Mouse (Mus musculus): ENCODE data around the gene Slamf8. TPM values are rescaled to one million over a fixed set of nuclear protein-coding genes. Genes with fewer than 3 reads are reported as not detected.
A peak's percentile ranks its signal among the peaks of the same experiment; 100 is the strongest.

Gene Slamf8
- 4.3 TPM in 1 of 2 replicates, not detected in the other for total RNA-seq (2015; ENCODE audit: low replicate concordance)
- total RNA-seq (2017; ENCODE audit: low replicate concordance): 0.30 and 2.1 TPM in 2 replicates

DNA sequence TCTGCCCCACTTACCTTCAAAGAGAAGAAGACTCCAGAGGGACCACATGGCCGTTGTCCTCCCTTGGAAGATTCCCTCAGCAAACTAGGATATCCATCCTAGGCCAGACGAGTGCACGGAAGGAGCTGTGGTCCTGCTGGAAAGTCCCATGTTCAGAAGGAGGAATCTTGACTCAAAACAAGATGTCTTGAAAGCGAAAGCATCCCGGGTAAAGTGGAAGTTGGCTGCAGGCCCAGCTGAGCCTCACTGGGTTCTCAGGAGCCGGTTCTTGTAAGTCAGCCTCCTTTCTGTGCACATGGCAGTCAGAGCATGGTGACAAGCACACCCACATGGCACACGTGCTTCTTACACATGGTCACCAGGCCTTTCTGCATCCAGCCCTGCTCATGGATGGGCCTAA lies at the start of gene Slamf8:
Gene Slamf8, minus strand, starts transcription at position 184 of the 400 bp plus-strand sequence.
- ATAC-seq (replicated peaks; ENCODE audit: low FRiP score, poor library complexity, severe bottlenecking): no peak

DNA sequence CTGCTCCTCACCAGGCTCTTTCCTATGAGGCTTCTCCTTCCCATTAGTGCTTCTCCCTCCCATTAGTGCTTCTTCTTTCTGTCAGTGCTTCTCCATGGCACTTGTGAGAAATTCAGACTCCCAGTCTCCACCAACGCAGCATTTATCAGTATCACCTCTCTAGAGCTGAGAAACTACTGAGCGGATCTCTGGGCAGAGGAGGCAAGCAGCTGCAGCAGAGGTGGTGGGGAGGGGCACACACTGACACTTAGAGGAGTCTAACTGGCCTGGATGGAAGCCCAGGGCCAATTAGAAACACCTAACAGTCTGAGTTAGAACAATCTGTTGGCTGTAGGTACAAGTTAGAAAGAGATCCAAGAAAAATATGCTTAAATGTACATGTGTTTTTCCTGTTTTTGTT lies 48.4 kb upstream of the Slamf8 start:
- no peak for ATAC-seq (replicated peaks; ENCODE audit: low FRiP score, poor library complexity, severe bottlenecking)

DNA sequence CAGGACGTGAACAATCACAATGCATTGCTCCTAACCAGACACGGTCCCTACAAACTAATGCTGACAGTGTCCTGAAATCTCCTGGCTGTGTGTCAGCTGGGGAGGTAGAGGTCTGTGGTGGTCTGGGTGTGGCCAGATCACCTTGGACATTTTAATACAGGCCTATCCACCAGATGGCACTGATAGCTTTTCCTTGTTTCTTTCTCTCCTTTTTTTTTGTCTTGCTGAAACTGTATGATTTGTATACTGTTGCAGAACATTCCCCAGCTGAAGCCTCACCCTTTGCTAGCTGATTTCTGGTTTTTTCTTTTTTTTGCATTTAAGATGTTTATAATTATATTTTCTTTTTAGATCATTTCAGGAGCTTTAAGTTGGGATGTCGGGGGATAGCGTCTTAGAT lies 47.4 kb upstream of the Slamf8 start:
- ATAC-seq (replicated peaks; ENCODE audit: low FRiP score, poor library complexity, severe bottlenecking): no peak

DNA sequence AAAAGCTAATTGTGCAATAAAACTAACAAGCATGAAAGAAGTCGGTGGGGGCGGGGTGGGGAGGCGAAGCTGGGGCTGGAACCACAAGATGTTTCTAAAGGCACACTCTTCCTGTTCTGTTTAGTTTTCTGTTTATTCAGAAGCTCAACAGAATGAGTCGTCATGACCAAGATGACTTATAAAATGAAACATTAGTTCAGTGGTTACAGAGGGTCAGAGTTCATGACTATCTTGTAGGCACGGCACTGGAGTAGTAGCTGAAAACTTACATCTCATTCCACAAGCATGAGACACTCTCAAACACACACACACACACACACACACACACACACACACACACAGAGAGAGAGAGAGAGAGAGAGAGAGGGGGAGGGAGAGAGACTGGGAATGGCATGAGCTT lies 45.9 kb upstream of the Slamf8 start:
- ATAC-seq (replicated peaks; ENCODE audit: low FRiP score, poor library complexity, severe bottlenecking): no peak

DNA sequence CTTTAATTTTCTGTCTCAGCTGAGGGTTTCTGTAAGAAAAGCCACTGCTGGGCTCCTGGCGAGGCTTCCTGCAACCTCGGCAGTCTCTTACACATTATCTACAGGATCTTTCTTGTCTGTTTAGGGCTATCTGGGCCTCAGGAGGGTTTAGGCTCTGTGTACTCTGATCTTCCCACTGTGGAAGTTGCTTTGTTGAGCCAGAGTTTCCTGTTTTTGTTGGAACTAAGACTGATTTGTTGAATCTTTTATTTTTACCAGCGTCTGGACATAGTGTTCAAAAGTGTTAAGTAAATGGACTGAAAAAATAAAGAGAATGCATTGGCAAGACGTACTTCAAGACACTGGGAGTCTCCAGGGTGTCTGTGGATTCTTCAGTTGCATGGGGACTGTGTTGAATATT lies 44.9 kb upstream of the Slamf8 start:
- no peak for ATAC-seq (replicated peaks; ENCODE audit: low FRiP score, poor library complexity, severe bottlenecking)

DNA sequence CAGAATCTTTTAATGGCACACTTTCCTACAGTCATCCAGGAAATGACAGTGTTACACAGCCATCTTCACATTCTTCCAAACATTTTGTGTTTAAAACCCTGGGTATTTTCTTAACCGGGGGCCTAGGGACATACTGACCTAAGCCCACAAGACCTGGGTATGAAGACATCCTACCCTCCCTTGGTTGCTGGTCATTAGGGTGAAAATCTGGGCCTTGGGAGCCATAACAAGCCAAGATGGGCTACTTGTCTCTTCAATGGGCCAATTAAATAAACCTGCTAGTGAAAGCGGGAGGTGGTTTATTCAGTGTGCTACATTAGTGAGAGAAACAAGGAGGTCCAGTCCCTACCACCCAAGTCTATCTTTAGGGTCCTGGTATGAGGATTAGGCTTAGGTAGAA lies 43.8 kb upstream of the Slamf8 start:
- no peak for ATAC-seq (replicated peaks; ENCODE audit: low FRiP score, poor library complexity, severe bottlenecking)

DNA sequence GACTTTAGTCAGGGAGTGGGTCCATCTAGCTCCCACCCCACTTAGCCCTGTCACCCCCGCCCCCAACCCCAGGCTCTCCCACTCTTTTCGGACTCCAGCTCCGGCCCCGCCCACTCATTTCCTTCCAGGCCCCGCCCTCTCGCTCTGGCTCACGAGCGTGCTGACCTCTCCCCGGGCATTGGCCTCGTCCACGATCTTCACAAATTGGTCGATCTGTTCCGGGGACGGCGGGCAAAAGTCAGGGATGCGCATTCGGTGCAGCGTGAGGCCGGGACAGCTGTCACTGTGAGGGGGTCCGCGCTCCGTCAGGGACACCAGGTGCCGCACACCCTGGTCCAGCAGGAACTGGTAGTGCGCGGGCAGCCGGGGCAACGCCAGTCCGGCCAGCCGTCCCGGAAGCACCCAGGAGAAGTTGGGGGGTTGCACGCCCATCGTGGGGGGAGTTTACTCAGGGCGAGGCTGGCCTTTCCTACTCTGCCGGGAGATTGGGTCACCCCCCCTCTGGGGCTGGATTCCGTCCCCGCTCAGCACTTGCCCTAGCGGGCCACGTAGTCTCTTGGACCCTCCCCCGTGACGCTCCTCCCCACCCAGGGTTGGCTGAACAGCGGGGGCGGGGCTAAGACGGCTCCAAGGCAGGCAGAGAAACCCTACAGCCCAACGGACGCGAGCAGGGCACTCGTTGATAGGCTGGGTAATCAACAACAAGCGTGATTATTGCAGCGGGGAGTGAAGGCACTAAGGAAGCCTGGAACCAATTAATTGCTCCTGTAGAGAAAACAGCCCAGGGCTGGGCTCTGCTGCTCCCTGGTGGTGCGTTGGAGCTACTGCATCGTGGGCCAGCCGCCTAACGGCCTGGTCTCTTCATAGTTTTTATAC lies 42.3 kb upstream of the Slamf8 start, which contains the start of gene Dusp23:
Gene Dusp23, minus strand, starts transcription at position 512 of the 876 bp plus-strand sequence.
- peak; percentile 87 for ATAC-seq (replicated peaks; ENCODE audit: low FRiP score, poor library complexity, severe bottlenecking)

DNA sequence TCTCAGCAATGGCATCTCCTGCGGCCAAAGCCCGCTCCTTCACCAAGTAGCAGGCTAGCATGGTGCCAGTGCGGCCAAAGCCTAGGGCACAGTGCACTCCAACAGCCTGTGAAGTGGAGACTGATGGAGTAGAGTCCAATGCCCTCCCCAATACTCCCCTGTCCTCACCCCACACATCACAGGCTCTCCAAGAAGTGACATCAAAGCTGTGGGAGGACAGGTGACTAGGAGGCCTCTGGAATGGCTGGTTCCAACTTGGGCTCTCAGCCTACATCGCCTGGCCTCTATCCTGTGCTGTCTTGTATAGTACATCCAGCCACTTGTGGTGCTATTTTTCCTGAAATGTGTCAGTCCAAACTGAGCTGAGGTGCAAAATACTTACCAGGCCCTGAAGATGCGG lies 41.4 kb upstream of the Slamf8 start:
- ATAC-seq (replicated peaks; ENCODE audit: low FRiP score, poor library complexity, severe bottlenecking): no peak

DNA sequence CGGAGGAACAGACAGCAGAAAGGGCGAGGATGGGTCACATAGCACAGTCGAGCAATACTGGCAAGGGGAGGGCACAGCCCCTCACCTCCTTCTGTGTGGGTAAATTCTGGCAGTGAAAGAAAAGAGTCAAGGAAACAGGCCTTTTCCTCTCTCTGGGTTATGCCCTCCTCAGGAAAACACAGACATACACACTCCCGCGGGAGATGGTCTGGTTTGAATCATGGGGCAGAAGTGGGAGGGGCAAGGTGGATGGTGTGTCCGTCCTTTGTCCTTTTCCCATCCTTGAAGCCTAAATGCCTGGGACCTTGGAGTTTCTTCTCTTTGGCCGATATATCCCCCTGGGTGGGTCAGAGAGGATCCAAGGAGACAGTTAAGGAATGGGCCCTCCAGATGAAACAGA lies 39.5 kb upstream of the Slamf8 start:
- no peak for ATAC-seq (replicated peaks; ENCODE audit: low FRiP score, poor library complexity, severe bottlenecking)

DNA sequence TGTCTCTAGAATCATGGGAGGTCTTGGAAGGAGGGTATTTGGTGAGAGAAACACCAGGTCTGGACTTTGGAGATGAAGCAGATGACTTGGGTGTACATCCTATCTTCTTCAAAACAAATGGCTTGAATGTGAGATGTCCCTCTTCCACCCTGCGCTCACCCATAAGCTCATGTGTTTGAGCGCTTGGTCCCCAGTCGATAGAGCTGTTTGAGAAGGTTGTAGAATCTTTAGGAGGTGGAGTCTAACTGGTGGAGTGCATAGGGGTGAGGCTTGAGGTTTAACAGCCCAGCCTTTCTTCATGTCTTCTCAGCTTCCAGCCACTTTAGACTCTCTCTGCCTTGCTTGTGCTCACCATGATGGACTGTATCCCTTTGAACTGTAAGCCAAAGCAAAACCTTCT lies 35.9 kb upstream of the Slamf8 start:
- ATAC-seq (replicated peaks; ENCODE audit: low FRiP score, poor library complexity, severe bottlenecking): no peak

DNA sequence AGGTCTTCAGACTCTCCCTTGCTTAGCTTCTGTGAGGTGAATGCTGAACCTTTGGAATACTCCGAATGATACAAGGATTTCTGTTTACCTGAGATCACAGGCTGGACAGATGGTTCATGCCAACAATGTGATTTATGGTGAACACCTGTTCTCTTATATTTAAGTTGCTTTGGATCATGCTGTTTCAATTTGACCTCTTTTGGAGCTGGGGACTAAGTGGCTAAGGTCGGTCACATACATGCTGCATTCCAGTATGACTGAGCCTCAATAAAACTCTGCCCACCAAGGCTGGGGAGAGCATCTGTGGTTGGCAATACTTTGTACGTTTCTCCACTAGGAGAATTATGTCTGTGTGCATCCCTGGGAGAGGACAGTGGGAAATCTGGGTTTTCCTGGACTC lies 33.7 kb upstream of the Slamf8 start:
- no peak for ATAC-seq (replicated peaks; ENCODE audit: low FRiP score, poor library complexity, severe bottlenecking)

DNA sequence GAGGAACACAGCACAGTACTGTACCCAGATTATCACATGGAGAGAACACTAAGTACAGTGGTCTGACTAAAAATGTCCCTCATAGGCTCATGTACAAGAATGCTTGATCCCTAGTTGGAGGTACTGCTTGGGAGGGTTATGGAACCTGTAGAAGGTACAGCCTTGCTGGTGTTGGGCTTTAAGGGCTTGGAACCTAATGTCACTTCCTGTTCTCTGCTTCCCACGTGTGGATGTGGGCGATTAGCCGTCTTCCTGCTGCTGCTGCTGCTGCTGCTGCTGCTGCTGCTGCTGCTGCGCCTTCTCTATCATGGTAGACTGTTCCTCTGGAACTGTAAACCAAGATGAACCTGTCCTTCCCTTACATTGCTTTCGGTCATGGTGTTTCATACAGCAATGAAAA lies 33.2 kb upstream of the Slamf8 start:
- ATAC-seq (replicated peaks; ENCODE audit: low FRiP score, poor library complexity, severe bottlenecking): no peak

DNA sequence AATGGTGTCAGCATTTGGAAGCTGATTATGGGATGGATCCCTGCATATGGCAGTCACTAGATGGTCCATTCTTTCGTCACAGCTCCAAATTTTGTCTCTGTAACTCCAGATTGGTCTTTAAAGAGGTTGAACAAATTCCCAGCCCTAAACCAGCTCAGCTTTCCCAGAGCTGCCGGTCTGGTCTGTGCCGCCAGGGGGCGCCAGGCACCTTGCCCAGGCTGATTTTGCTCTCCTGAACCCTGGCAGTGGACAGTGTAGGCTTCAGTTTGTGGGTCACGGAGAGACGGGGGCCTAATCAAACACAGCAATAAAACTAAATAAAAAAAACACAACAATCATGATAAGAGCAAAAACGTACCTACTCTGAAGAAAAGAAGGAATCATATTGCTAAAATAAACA lies 28.9 kb upstream of the Slamf8 start:
- ATAC-seq (replicated peaks; ENCODE audit: low FRiP score, poor library complexity, severe bottlenecking): 0 out of 2 replicates have a peak, but pooled peaks have one; percentile 61

DNA sequence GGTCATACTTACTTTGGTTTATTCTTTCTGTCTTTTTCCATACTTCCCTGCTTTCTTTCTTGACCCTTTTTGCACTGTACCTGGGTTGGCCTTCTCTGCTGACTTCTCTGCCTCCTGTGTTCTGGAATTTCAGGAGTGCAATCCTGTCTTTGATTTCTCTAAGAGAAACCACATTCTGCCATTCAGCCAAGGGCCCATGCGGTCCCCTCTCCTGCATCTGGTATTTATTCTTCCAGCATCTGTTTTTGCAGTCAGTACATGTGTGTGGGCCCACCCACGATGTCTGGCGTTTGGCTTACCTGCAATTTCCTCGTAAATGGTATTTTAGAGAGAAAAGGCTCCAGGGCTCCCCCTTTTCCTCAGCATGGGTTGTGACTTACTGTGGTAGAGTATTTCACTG lies 27.8 kb upstream of the Slamf8 start:
- ATAC-seq (replicated peaks; ENCODE audit: low FRiP score, poor library complexity, severe bottlenecking): no peak

DNA sequence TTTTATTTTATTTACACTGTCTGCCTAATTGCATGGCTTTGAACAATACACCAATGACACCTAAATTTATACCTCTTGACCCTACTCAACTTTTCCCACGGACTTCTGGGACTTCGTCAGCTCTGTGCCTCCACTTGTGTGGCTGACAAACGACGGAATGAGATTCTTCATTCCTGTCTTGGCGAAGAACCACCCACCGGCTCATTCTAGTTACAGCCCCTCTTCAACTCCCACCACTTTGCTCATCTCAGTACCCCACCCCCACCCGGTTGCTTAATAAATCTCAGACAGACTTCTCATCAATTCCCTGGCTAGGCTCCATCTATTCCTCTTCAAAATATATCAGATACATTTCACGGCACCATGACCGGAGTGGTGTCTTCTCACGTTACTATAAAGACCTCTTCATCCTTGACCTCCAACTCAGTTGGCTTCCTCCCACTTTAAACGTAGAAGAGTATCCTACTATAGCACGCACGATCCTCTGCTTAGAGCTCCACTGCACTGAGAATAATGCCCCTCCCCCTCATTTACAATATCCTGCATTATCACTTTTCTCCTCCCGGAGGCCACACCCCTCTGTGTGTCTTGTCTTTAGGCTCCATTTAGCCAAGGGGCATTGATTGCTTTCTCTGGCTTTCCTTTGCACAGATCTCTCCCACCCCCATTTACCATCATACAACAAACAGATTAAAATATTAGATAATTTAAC lies 27.2 kb upstream of the Slamf8 start:
- ATAC-seq (replicated peaks; ENCODE audit: low FRiP score, poor library complexity, severe bottlenecking): no peak

DNA sequence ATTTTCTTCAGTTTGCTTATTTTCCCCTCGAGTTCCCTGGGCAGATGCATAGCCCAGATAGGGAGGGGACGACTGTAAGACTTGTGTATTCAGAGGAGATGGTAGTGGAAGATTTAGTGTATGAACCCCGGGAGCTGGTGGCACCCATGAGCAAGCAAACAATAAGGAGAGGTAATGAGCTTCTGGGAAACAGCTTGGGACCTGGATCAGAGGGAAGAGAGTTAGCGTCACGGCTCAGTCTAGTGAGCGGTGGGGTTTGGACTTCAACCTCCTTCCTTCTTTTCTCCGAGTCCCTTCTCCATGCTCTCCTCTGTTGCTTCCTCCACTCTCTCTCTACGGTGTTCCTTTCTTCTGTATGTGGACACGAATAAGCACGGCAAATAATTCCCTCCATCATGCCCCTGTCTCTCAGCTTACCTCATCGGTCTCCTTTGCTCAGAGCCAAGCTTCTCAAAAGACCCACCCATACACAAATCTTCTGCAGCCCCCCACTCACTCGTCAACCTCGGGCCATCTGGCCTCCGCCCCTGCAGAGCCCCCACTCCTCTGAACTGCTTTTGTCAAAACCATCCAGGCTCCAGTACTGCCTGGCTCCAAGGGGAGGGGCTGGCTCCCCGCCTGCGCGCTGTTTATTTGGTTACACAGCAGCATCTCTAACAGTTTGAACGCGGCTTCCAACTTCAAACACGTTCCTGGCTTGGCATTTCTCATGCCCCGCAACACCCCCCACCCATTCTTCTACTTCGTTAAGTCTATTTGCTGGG lies 26.4 kb upstream of the Slamf8 start:
- no peak for ATAC-seq (replicated peaks; ENCODE audit: low FRiP score, poor library complexity, severe bottlenecking)

DNA sequence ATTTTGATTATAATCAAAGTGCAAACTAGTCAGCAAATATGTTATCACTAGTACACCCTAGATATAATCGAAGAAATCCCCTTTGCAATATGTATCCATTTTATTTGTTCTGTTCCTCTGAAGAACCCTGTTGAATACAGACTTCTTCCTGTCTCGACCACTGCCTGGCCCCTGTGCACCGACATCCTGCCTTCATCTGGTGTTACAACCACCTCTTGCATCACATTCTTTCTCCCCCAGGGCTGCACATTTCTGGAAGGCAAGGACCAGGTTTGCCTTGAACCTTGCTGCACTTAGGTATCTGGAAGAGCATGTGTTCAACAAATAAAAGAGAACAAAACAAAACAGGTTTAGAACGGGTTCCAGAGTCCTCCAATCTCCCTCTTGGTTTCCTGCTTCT lies 25.0 kb upstream of the Slamf8 start:
- no peak for ATAC-seq (replicated peaks; ENCODE audit: low FRiP score, poor library complexity, severe bottlenecking)

DNA sequence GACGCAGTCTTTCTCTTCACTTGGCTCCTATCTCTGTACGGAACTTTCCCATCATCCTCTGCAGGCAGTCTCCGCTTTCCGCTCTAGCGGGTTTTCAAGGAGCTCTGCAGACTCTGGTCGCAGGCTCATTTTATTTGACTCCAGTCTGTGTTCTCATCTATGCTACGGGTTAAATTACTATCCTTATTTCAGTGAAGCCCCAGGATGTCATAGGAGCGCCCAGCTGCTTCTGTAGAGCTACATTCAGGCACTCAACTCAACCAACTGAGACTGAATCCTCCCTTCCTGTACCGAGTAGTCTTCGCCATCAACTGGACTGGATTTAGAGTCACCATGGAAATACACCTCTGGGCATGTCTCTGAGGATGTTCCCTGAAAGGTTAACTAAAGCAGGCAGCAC lies 24.3 kb upstream of the Slamf8 start:
- ATAC-seq (replicated peaks; ENCODE audit: low FRiP score, poor library complexity, severe bottlenecking): no peak

DNA sequence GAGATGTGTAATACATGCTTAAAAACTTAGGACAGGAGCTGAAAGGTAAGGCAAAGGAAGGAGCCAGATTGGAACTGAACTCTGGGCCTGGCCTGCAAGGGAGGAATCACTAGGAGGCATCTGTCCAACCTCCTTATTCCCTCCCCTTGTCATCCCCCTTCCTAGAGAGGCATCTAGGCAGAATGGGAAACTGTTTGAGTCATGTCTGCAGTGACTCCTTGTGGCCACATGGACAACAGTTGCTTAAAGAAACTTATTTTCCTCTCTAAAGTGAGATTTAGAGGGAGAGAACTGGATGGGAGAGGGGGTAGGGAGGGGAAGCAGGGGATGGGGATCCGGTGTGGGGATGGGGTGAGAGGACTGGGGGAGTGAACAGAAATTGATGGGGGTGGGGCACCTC lies 22.4 kb upstream of the Slamf8 start:
- no peak for ATAC-seq (replicated peaks; ENCODE audit: low FRiP score, poor library complexity, severe bottlenecking)

DNA sequence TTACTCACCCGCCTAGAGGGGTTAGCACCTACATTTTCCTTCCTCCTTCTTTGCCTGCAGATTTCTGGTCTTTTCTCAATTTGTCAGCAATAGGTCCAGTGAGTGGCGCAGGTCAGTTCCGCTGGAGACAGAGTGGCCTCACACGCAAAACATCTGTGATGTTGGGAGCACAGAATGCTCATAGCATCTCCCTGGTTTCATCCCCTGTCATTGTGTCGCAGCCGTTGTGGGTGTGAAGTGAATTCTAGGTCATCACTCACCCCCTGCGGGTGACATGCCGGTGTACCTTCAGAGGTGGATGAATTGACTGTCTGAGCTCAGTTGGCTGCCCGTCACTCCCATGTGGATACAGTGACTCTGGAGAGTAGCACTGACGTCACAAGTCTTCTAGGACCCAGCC lies 20.9 kb upstream of the Slamf8 start:
- ATAC-seq (replicated peaks; ENCODE audit: low FRiP score, poor library complexity, severe bottlenecking): no peak

Measured in erythroid progenitor cell, adult 5-6 weeks (primary cell).